In the genomic region with DNA sequence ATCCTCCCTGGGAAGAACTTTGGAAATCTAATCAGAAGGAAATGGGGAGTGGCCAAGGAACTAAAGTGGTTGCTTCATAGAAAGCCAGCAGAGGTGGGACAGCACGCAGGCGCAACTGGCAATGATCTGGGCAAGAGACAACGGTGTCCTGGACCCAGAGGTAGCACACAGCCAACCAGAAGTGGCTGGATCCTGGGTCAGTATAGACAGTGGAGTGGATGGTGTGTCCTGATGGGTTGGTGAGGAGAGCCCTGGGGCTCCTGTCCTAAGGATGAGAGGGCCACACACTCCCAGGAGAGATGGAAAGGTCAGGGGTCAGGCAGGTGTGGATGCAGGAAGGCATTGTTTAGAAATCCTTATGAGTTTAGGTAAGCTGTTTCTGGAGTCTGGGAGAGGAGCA, we compare ENCODE assay signal across 16 mouse cellular contexts. TPM values are rescaled to one million over a fixed set of nuclear protein-coding genes. Genes with fewer than 3 reads are reported as not detected.
A peak's percentile ranks its signal among the peaks of the same experiment; 100 is the strongest.
DNase-seq lines count a peak whose midpoint lies in the region; ATAC-seq lines count a peak whose summit lies in the region.
"Had no signal": no experiment of that assay in that cellular context is flagged by ENCODE, and none has a peak within 500 bp of the region (broad histone marks: within the 10 kb centered on the region; RNA-seq: fewer than 3 reads in every experiment).

No protein-coding gene starts in this region.

- H3K27ac ChIP-seq in heart, embryonic 13.5 days (replicated peaks), result peak overlapping the region; percentile 29; the same call in 1 of the 2 replicates
- H3K27ac ChIP-seq in lung, embryonic 15.5 days, result 0 out of 2 replicates have a peak overlapping the region, but pooled peaks have one; percentile 9
- H3K27ac ChIP-seq in intestine, embryonic 16.5 days (ENCODE audit: low read length), result peak overlapping the region; percentile 41; the same call in 1 of the 2 replicates
- peak overlapping the region; percentile 9; the same call in 1 of the 2 replicates for H3K27ac ChIP-seq in stomach, embryonic 15.5 days
- H3K27ac ChIP-seq: embryonic facial prominence, embryonic 13.5 days; hindbrain, embryonic 10.5 days; liver, embryonic 12.5 days had no signal

- no peaks in the 10 kb centered on the region for H3K27me3 ChIP-seq in heart, embryonic 13.5 days (replicated peaks)
- no peaks in the 10 kb centered on the region for H3K27me3 ChIP-seq in lung, embryonic 15.5 days
- H3K27me3 ChIP-seq in intestine, embryonic 16.5 days (replicated peaks; ENCODE audit: control insufficient read depth, insufficient read depth, low read length), result no peaks in the 10 kb centered on the region
- no peaks in the 10 kb centered on the region for H3K27me3 ChIP-seq in stomach, embryonic 15.5 days (replicated peaks)
- H3K27me3 ChIP-seq: embryonic facial prominence, embryonic 13.5 days; liver, embryonic 12.5 days had no signal

- H3K4me3 ChIP-seq in heart, embryonic 13.5 days, result no peak overlapping the region
- no peak overlapping the region for H3K4me3 ChIP-seq in lung, embryonic 15.5 days
- no peak overlapping the region for H3K4me3 ChIP-seq in intestine, embryonic 16.5 days (ENCODE audit: low read length)
- no peak overlapping the region for H3K4me3 ChIP-seq in stomach, embryonic 15.5 days (replicated peaks)
- H3K4me3 ChIP-seq: embryonic facial prominence, embryonic 13.5 days; hindbrain, embryonic 10.5 days; liver, embryonic 12.5 days had no signal

- no peak for DNase-seq in heart, adult 11 months
- DNase-seq in lung, postnatal 36 days, result no peak
- no peak for DNase-seq in adrenal gland, adult (ENCODE audit: inconsistent age in 2 of 2, low spot score in 1 of 2)
- DNase-seq: cerebellum, adult 9-10 months; forebrain, postnatal 0 days; left cerebral cortex, postnatal 4 days; right cerebral cortex, postnatal 4 days; thymus, postnatal 14 days had no signal

- H3K36me3 ChIP-seq in heart, embryonic 13.5 days, result peaks cover 27% of the 10 kb centered on the region
- no peaks in the 10 kb centered on the region for H3K36me3 ChIP-seq in lung, embryonic 15.5 days
- 0 out of 2 replicates have a peak, but pooled peaks cover 2% of the 10 kb centered on the region for H3K36me3 ChIP-seq in intestine, embryonic 16.5 days (ENCODE audit: control insufficient read depth, insufficient read depth, low read length)
- peaks cover under 1% of the 10 kb centered on the region; the same call in 1 of the 2 replicates for H3K36me3 ChIP-seq in stomach, embryonic 15.5 days

- H3K4me2 ChIP-seq in heart, embryonic 13.5 days, result peak overlapping the region; percentile 38; the same call in 1 of the 2 replicates
- H3K4me2 ChIP-seq in lung, embryonic 15.5 days, result no peak overlapping the region
- no peak overlapping the region for H3K4me2 ChIP-seq in intestine, embryonic 16.5 days (ENCODE audit: low read depth, low read length)
- H3K4me2 ChIP-seq in stomach, embryonic 15.5 days, result no peak overlapping the region
- H3K4me2 ChIP-seq: embryonic facial prominence, embryonic 13.5 days; liver, embryonic 12.5 days; midbrain, embryonic 11.5 days had no signal

- no peak for ATAC-seq in heart, embryonic 13.5 days (ENCODE audit: extremely low read depth, insufficient number of reproducible peaks, low FRiP score, low TSS enrichment)
- no peak for ATAC-seq in lung, embryonic 15.5 days (ENCODE audit: borderline replicate concordance, extremely low read depth, low FRiP score, low TSS enrichment)
- no peak for ATAC-seq in intestine, embryonic 16.5 days
- ATAC-seq in stomach, embryonic 15.5 days (ENCODE audit: insufficient read depth, low FRiP score, low read depth), result no peak
- ATAC-seq: forebrain, postnatal 0 days; liver, embryonic 12.5 days had no signal

- WGBS in heart, embryonic 13.5 days, result 30% methylated on average over 3 of the region's 3 CpGs
- 45% methylated on average over 3 of the region's 3 CpGs for WGBS in lung, embryonic 15.5 days
- 68% methylated on average over 3 of the region's 3 CpGs for WGBS in intestine, embryonic 16.5 days
- 68% methylated on average over 3 of the region's 3 CpGs for WGBS in stomach, embryonic 15.5 days

- H3K9ac ChIP-seq in heart, embryonic 13.5 days, result peak overlapping the region; percentile 40
- no peak overlapping the region for H3K9ac ChIP-seq in lung, embryonic 15.5 days
- peak overlapping the region; percentile 4; the same call in 1 of the 2 replicates for H3K9ac ChIP-seq in intestine, embryonic 16.5 days (ENCODE audit: low read depth, low read length)
- H3K9ac ChIP-seq in stomach, embryonic 15.5 days, result no peak overlapping the region
- H3K9ac ChIP-seq: embryonic facial prominence, embryonic 13.5 days; forebrain, postnatal 0 days; liver, embryonic 12.5 days had no signal

- peaks cover 18% of the 10 kb centered on the region for H3K4me1 ChIP-seq in heart, embryonic 13.5 days
- peaks cover 8% of the 10 kb centered on the region for H3K4me1 ChIP-seq in lung, embryonic 15.5 days
- peaks cover 5% of the 10 kb centered on the region for H3K4me1 ChIP-seq in intestine, embryonic 16.5 days (ENCODE audit: control insufficient read depth, insufficient read depth, low read length)
- H3K4me1 ChIP-seq in stomach, embryonic 15.5 days, result peaks cover 8% of the 10 kb centered on the region; the same call in 1 of the 2 replicates
- H3K4me1 ChIP-seq: embryonic facial prominence, embryonic 13.5 days had no signal

- no peaks in the 10 kb centered on the region for H3K9me3 ChIP-seq in heart, embryonic 13.5 days
- H3K9me3 ChIP-seq in lung, embryonic 15.5 days, result no peaks in the 10 kb centered on the region
- H3K9me3 ChIP-seq in intestine, embryonic 16.5 days (ENCODE audit: control insufficient read depth, low read length), result no peaks in the 10 kb centered on the region
- no peaks in the 10 kb centered on the region for H3K9me3 ChIP-seq in stomach, embryonic 15.5 days
- H3K9me3 ChIP-seq: embryonic facial prominence, embryonic 13.5 days; liver, embryonic 12.5 days had no signal

RNA-seq across cellular contexts. Expression of a gene that starts 40.5 kb away (rescaled TPM):
- polyA plus RNA-seq in heart, embryonic 13.5 days (2015; fragmentation: Nextera tagmentation; extraction: Ambion mirVana), result 17.6 and 18.7 TPM in 2 replicates
- polyA plus RNA-seq in lung, embryonic 15.5 days (2015; fragmentation: Nextera tagmentation; extraction: Ambion mirVana), result 14.2 and 17.7 TPM in 2 replicates
- 19.0 and 21.1 TPM in 2 replicates for polyA plus RNA-seq in intestine, embryonic 16.5 days (2015; fragmentation: Nextera tagmentation; extraction: Ambion mirVana)
- 27.8 and 34.0 TPM in 2 replicates for polyA plus RNA-seq in stomach, embryonic 15.5 days (2015; fragmentation: Nextera tagmentation; extraction: Ambion mirVana)

RNA-seq across cellular contexts. Expression of a gene that starts 50.8 kb away (rescaled TPM):
- polyA plus RNA-seq in heart, embryonic 13.5 days (2015; fragmentation: Nextera tagmentation; extraction: Ambion mirVana), result 29.7 and 34.8 TPM in 2 replicates
- 32.3 and 33.3 TPM in 2 replicates for polyA plus RNA-seq in lung, embryonic 15.5 days (2015; fragmentation: Nextera tagmentation; extraction: Ambion mirVana)
- polyA plus RNA-seq in intestine, embryonic 16.5 days (2015; fragmentation: Nextera tagmentation; extraction: Ambion mirVana), result 30.4 and 32.5 TPM in 2 replicates
- 33.2 and 35.3 TPM in 2 replicates for polyA plus RNA-seq in stomach, embryonic 15.5 days (2015; fragmentation: Nextera tagmentation; extraction: Ambion mirVana)

Comparison
In these comparisons a context has a peak if more than half of its experiments do, and no peak if none do; other contexts are left out.
1. H3K9ac ChIP-seq: peak in heart, embryonic 13.5 days (single experiment) and intestine, embryonic 16.5 days (single experiment); none in lung, embryonic 15.5 days (single experiment) and stomach, embryonic 15.5 days (single experiment).
2. Peak in every context shown above with its lines, with median percentiles within 50 percentile points of each other: H3K27ac ChIP-seq.